Mouse (Mus musculus): ENCODE measurements around the gene Fut9.

- TF ChIP-seq CTCF (conservative IDR thresholded peaks at IDR 0.05 in 1 of 2, IDR thresholded peaks at IDR 0.05 in 1 of 2; ENCODE audit: low read depth in 2 of 2, low read length in 2 of 2) (no peak), TBP (conservative IDR thresholded peaks at IDR 0.05; ENCODE audit: low read depth, low read length) (no peak), POLR2A (IDR thresholded peaks at IDR 0.05; ENCODE audit: low read depth, low read length) (no peak), MAX (IDR thresholded peaks at IDR 0.05; ENCODE audit: low read length) (no peak), MAFK (IDR thresholded peaks at IDR 0.05; ENCODE audit: insufficient replicate concordance, low read length) (no peak), CHD2 (IDR thresholded peaks at IDR 0.05; ENCODE audit: low read length) (no peak)
Observed at GRCm38 (mm10) chr4:25633262-25633661, 166.8 kb downstream of the Fut9 start.
